Mouse (Mus musculus) left cerebral cortex, postnatal 10 days (tissue): ENCODE measurements around the gene Asic1. TPM values are rescaled to one million over a fixed set of nuclear protein-coding genes. Genes with fewer than 3 reads are reported as not detected.
A peak's percentile ranks its signal among the peaks of the same experiment; 100 is the strongest.
"Not testable (repeated sequence)": the region's sequence is repeated elsewhere in the genome, so short reads cannot be mapped to it uniquely, and the experiment has no call there.

Experiments used
- DNase-seq, 2 experiments: peaks; one replicate each; pipeline ENCODE4 v3.0.0; 2021 to 2022; ENCODE audit warnings: low spot score in 2 of 2, mixed read lengths in 1 of 2; ENCODE audit errors: extremely low spot score in 1 of 2
- intact Hi-C: fragments of 180-260 bp; cut with DNase I; formaldehyde crosslinking; loops from one replicate; pipeline ENCODE4 v1.15.1; 2025
- total RNA-seq, 2 experiments: library from RNA; stranded (reverse); gene quantifications; 2 replicates each; pipeline ENCODE4 v1.2.3; 2021

Asic1 gene
- total RNA-seq, 2 experiments from 2014 or later, result 94.8 to 99.2 TPM

GRCm38 (mm10) chr15:99697309-99697708 is 27.1 kb downstream of the Asic1 start:
- DNase-seq, result peak in 1 of 2 experiments; percentile 11
- intact Hi-C loops, result no loop called here

GRCm38 (mm10) chr15:99698533-99699085 is 28.4 kb downstream of the Asic1 start:
- intact Hi-C loops, result no loop called here
- DNase-seq, result no peak

DNA sequence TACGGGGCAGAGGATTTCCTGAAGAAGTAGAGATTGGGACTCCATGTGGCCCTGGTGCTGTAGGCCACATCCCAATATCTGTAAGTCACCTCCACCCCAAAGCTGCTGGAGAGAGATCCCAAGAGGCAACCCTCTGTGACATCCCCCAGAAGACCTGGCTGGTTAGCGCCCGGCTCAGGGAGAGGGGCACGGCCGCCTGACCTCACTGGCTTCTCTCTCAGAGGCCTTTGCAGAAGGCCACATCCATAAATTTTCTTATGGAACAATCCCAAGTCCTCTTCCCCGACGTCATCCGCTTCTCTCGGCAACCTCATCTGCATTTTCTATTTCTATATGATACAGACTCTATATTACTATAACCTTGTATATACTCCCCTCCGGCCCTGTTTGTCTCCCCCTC is 29.5 kb downstream of the Asic1 start:
- no peak for DNase-seq
- intact Hi-C loops, result no loop called here

DNA sequence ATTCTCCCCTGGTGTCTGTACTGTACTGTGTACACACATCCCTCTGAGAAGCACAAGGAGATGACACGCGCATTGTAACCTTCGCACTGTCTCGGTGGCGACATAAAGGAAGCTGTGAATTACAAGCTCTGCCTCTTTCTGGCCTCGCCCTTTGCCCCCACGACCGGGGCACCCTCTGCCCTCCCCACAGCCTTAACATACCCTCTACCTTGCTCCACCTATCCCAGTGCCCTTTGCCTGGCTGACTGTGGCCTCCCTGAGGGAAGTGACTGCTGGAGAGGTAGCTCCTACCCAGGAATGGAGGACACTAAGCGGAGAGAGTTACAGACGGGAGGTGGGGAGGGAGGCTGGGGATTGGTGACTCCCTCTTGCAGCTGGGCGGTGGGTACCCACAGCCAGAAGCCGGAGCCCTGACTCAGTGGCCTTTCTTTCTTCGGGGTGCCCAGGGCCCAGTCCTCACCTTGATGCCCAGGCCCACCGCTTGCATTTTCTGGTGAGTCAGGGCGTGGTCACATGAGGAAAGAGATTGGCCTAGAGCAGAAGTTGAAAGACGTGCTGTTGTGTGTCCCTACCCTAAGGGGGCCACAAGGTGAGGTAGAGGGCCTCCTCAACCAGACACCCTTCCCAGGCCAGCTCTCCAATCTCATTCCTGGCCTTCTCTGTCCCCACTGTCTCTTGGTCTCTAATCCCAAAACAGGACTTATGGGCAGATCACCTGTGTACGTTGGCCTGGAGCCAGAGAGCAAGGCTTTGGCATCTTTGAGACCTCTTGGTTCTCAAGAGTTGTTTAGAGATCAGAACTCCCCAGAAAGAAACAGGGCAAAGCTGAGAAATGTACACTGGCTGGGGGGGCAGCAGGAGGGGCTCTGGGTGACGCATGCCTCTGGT is 30.3 kb downstream of the Asic1 start:
- no peak for DNase-seq
- intact Hi-C loops, result no loop called here

- intact Hi-C loops, DNase-seq: not testable (repeated sequence)
Measured at GRCm38 (mm10) chr15:99701640-99701998, 31.5 kb downstream of the Asic1 start.

- DNase-seq, result peak; percentile 95 to 96
- intact Hi-C loops, result no loop called here
Measured at GRCm38 (mm10) chr15:99701999-99702900, 32.1 kb downstream of the Asic1 start, which contains the start of gene Smarcd1. TSS of gene Smarcd1 (plus strand) at chr15:99702129.

DNA sequence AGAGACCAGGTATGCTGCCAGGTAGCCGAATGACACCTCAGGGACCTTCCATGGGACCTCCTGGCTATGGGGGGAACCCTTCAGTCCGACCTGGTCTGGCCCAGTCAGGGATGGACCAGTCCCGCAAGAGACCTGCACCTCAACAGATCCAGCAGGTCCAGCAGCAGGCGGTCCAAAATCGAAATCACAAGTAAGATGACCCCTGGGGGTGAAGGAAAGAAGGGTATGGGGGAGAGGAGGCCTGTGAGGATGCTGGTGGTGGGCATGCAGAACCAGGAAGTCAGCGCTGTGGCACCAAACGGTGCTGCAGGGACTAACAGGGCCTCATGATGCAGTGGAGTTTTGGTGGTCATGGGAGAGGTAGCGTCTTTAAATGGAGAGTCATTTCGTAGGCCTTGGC is 32.9 kb downstream of the Asic1 start:
- DNase-seq, result no peak
- intact Hi-C loops, result no loop called here

- DNase-seq, result no peak
- intact Hi-C loops, result no loop called here
Measured at GRCm38 (mm10) chr15:99703676-99704040, 33.5 kb downstream of the Asic1 start.

DNA sequence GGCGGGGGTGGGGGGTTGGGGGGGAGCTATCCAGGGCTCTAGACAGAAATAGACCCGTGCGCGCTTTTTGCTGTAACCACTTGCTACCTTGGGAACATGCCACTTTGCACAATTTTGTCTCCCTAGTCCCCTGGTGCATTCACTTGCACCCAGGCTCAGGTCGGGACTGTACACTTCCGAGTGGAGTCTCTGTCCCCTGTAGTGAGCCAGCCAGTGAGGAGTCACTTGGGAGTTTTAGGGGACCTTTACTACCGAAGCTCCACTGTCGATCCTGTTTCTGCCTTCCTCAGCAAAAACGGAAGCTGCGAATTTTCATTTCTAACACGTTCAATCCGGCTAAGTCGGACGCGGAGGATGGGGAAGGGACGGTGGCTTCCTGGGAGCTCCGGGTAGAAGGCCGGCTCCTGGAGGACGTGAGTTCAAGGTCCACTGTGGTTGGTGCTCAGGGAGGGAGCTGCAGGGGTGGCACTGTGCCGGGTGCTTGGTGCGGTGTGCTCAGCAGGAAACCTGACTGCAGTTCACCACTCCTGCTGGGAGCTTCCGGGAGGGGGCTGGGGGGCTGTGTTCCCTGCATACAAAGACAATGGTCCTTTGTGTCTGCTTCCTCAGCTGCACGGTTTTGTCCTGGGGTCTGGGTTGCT is 34.0 kb downstream of the Asic1 start:
- DNase-seq, result peak in 1 of 2 experiments; percentile 77

DNA sequence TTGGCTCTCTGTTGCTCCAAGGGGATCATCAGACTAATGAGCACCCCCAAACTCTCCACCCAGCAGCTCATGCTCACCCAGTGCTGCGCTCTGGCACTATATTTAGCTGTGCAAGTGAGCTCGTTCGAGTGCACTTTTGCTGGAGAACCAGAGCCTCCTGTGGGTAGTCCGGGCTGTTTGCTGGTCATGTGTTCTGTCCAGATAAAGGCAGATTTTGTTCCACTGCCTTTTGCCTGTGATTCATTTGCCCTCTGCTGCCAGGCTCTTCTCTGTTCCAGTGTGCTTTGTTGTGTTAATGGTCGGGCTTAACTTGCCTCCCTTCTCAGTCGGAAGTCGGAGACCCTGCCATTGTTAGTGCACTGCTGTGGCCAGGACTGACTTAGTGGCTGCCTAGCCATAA is 34.7 kb downstream of the Asic1 start:
- DNase-seq, result no peak
- intact Hi-C loops, result no loop called here

More for the DNA sequence above, 34.0 kb downstream of the Asic1 start:
- intact Hi-C loops, result no loop called here

GRCm38 (mm10) chr15:99705440-99706048 is 35.4 kb downstream of the Asic1 start, which contains the start of gene Gm17349:
TSS of gene Gm17349 (minus strand) at chr15:99705490.
- intact Hi-C loops, result no loop called here
- DNase-seq, result peak in 1 of 2 experiments; percentile 69

- no peak for DNase-seq
- intact Hi-C loops, result no loop called here
Measured at GRCm38 (mm10) chr15:99708176-99708575, 38.0 kb downstream of the Asic1 start.

GRCm38 (mm10) chr15:99710221-99711190 is 40.3 kb downstream of the Asic1 start:
- DNase-seq, result no peak
- intact Hi-C loops, result no loop called here

GRCm38 (mm10) chr15:99711491-99711890 is 41.3 kb downstream of the Asic1 start:
- intact Hi-C loops, result no loop called here
- no peak for DNase-seq

DNA sequence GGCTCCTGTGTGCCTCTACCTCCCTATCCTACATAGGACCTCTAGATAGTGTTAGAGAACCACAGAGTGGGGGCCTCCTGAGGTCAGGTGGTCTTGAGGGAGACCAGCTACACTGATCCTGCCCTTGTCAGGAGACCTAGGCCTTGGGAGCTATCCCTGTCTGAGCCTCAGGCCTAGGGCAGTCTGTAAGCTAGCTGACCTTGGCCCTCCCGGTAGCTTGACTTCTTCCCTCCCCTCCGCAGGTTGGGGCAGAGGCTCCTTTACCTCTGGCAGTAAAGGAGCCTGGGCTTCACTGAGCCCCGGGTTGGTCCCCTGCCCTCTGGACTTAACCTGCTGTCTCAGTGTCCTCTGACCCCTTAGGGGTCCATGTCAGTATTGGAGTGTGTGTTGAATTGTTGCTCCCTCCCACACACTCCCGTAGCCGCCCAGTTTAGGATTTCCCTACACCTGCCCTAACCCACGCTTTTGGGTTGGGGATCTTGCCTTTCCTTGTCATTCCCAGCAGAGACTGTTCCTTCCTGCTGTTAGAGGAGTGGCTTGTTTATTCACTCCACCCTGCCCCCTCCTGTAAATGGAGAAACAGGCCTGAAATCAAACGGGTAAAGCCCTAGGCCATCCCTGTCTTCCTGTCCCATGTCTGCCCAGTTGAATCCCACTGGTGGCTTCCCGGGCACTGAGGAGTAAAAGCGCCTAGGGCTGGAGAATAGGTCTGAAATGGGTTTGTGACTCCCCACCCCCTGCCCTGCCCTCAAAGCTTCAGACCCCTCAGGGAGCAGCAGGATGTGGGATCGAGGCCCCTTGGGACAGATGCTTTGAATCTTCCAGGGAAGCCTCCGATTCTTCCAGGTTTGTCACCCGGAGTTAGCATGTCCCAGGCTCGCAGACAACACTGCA is 42.7 kb downstream of the Asic1 start:
- intact Hi-C loops, result no loop called here
- DNase-seq, result peak in 1 of 2 experiments; percentile 47

- peak in 1 of 2 experiments; percentile 44 for DNase-seq
- intact Hi-C loops, result no loop called here
Measured at GRCm38 (mm10) chr15:99713569-99713968, 43.4 kb downstream of the Asic1 start.
